Mouse (Mus musculus): ENCODE measurements around the gene Rbm20. TPM values are rescaled to one million over a fixed set of nuclear protein-coding genes. Genes with fewer than 3 reads are reported as not detected.

Rbm20 gene
- total and polyA plus RNA-seq, 3 experiments, result 0.05 to 0.56 (median 0.08) TPM

DNA sequence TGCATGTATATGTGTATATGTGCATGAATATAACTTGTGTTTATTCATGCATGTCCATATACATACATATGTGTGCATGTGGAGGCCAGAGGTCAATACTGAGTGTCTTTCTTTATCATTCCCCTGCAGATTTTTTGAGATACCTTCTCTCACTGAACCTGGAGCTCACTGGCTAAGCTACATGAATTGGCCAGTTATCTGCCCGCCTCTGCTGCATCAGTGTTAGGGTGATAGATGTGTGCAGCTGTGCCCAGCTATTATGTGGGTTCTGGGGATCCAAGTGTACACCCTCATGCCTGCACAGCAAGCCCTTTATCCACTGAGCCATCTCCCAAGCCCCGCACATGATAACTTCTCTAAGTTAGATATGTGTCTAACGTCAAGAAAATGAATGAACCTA lies 210.7 kb downstream of the Rbm20 start:
- no peak for DNase-seq (ENCODE audit: extremely low read depth)
- no peak overlapping the region for H3K27ac ChIP-seq (ENCODE audit: insufficient read depth, low read depth)
- no peak overlapping the region for H3K4me2 ChIP-seq (ENCODE audit: insufficient read depth, low read depth, poor library complexity, severe bottlenecking)
- no peak overlapping the region for H3K4me3 ChIP-seq (replicated peaks in 1 of 3; ENCODE audit: low read depth in 2 of 3, low read length in 2 of 3, poor library complexity in 1 of 3)
- no peaks in the 10 kb centered on the region for H3K27me3 ChIP-seq (replicated peaks)
- H3K4me1 ChIP-seq (ENCODE audit: control insufficient read depth in 1 of 2, insufficient read depth in 2 of 2), result peaks cover 11 to 36% of the 10 kb centered on the region in 2 experiments
- no peaks in the 10 kb centered on the region for H3K9me3 ChIP-seq (replicated peaks; ENCODE audit: low read length)
- no peaks in the 10 kb centered on the region for H3K79me2 ChIP-seq (replicated peaks; ENCODE audit: control insufficient read depth, extremely low read depth, insufficient read depth, poor library complexity, severe bottlenecking)
- in situ Hi-C loops (cut with MboI; ENCODE audit: low pct_ligation_motif_present, low pct_unique_long_range_greater_than_20kb, low sequenced_read_pairs), result no loop called here
- no peak overlapping the region for H3K9ac ChIP-seq (ENCODE audit: insufficient read depth, low read depth)
- H3K36me3 ChIP-seq (replicated peaks in 1 of 2; ENCODE audit: control insufficient read depth in 1 of 2, insufficient read depth in 1 of 2, low read length in 1 of 2), result no peaks in the 10 kb centered on the region
- dilution Hi-C loops (cut with MboI; ENCODE audit: extremely low pct_ligation_motif_present, extremely low pct_unique_long_range_greater_than_20kb, low sequenced_read_pairs), result no loop called here
- TF ChIP-seq POLR2AphosphoS2 (IDR thresholded peaks at IDR 0.05; ENCODE audit: low read depth, low read length) (no peak), UBTF (IDR thresholded peaks at IDR 0.05; ENCODE audit: low read depth, low read length) (no peak), JUN (IDR thresholded peaks at IDR 0.05; ENCODE audit: insufficient read depth, low read depth, low read length) (no peak), ZC3H11A (IDR thresholded peaks at IDR 0.05; ENCODE audit: low read depth, low read length) (no peak)

DNA sequence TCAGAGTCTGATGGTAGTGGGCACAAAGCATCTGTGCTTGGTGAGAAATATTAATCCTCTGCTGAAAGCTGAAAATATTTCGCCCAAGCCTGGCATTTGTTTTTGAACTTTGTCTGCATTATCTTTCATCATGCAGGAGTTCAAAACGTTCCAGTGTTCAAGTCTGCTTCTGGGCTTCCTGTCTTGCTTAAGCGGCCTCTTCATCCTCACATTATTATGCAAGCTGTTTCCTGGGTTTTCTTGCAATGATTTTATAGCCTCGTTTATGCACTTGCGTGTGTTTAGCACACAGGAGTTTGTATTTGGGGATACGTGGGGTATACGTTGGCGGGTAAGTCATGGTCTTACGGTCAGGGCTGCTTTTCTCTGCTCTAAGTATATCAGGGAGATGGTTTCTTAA lies 211.2 kb downstream of the Rbm20 start:
- TF ChIP-seq USF1 (IDR thresholded peaks at IDR 0.05; ENCODE audit: low read depth, low read length) (no peak), JUN (IDR thresholded peaks at IDR 0.05; ENCODE audit: insufficient read depth, low read depth, low read length) (no peak), POLR2AphosphoS2 (IDR thresholded peaks at IDR 0.05; ENCODE audit: low read depth, low read length) (no peak), JUND (conservative IDR thresholded peaks at IDR 0.05; ENCODE audit: low read depth, low read length) (no peak), CHD2 (IDR thresholded peaks at IDR 0.05; ENCODE audit: low read length) (no peak), NELFE (IDR thresholded peaks at IDR 0.05; ENCODE audit: low read depth, low read length) (no peak), USF2 (conservative IDR thresholded peaks at IDR 0.05; ENCODE audit: low read depth, low read length) (no peak), E2F4 (IDR thresholded peaks at IDR 0.05; ENCODE audit: insufficient replicate concordance, low read depth, low read length) (no peak), MAZ (IDR thresholded peaks at IDR 0.05; ENCODE audit: low read depth, low read length) (no peak), KAT2A (IDR thresholded peaks at IDR 0.05; ENCODE audit: insufficient replicate concordance, low read length) (no peak), ETS1 (conservative IDR thresholded peaks at IDR 0.05; ENCODE audit: low read depth, low read length) (no peak), MXI1 (IDR thresholded peaks at IDR 0.05; ENCODE audit: low read depth, low read length) (no peak), SMC3 (IDR thresholded peaks at IDR 0.05; ENCODE audit: low read depth, low read length) (no peak), PAX5 (IDR thresholded peaks at IDR 0.05; ENCODE audit: low read length) (no peak), MEF2A (IDR thresholded peaks at IDR 0.05; ENCODE audit: borderline replicate concordance, low read depth, low read length) (no peak), ZKSCAN1 (IDR thresholded peaks at IDR 0.05; ENCODE audit: borderline replicate concordance, low read depth, low read length) (no peak), IRF4 (IDR thresholded peaks at IDR 0.05; ENCODE audit: low read depth, low read length) (no peak)
- no peak overlapping the region for H3K4me3 ChIP-seq (replicated peaks in 1 of 3; ENCODE audit: low read depth in 2 of 3, low read length in 2 of 3, poor library complexity in 1 of 3)
- no peak overlapping the region for H3K9ac ChIP-seq (ENCODE audit: insufficient read depth, low read depth)
- no peaks in the 10 kb centered on the region for H3K79me2 ChIP-seq (replicated peaks; ENCODE audit: control insufficient read depth, extremely low read depth, insufficient read depth, poor library complexity, severe bottlenecking)
- no peak for DNase-seq (ENCODE audit: extremely low read depth)
- H3K9me3 ChIP-seq (replicated peaks; ENCODE audit: low read length), result no peaks in the 10 kb centered on the region
- H3K4me2 ChIP-seq (ENCODE audit: insufficient read depth, low read depth, poor library complexity, severe bottlenecking), result no peak overlapping the region
- H3K36me3 ChIP-seq (replicated peaks in 1 of 2; ENCODE audit: control insufficient read depth in 1 of 2, insufficient read depth in 1 of 2, low read length in 1 of 2), result no peaks in the 10 kb centered on the region
- H3K27ac ChIP-seq (ENCODE audit: insufficient read depth, low read depth), result no peak overlapping the region
- H3K27me3 ChIP-seq (replicated peaks), result no peaks in the 10 kb centered on the region
- in situ Hi-C loops (cut with MboI; ENCODE audit: low pct_ligation_motif_present, low pct_unique_long_range_greater_than_20kb, low sequenced_read_pairs), result no loop called here
- peaks cover 15 to 41% of the 10 kb centered on the region in 2 experiments for H3K4me1 ChIP-seq (ENCODE audit: control insufficient read depth in 1 of 2, insufficient read depth in 2 of 2)
- dilution Hi-C loops (cut with MboI; ENCODE audit: extremely low pct_ligation_motif_present, extremely low pct_unique_long_range_greater_than_20kb, low sequenced_read_pairs), result no loop called here

Measured in CH12.LX (cell line).